19 mouse cellular contexts compared by ENCODE assay signal in the genomic region with DNA sequence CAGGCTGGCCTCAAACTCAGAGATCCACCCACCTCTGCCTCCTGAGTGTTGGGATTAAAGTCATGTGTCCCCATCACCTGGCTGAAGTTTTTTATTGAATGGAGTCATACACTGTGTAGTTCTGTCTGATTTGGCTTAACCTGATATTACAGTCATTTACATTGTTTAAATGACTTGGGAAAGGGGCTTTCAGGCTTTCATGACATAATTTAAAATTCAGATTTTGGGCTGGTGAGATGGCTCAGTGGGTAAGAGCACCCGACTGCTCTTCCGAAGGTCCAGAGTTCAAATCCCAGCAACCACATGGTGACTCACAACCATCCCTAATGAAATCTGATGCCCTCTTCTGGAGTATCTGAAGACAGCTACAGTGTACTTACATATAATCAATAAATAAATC. TPM values are rescaled to one million over a fixed set of nuclear protein-coding genes. Genes with fewer than 3 reads are reported as not detected.
A peak's percentile ranks its signal among the peaks of the same experiment; 100 is the strongest.
DNase-seq lines count a peak whose midpoint lies in the region; ATAC-seq and TF ChIP-seq lines count a peak whose summit lies in the region.
"Not testable (repeated sequence)": the region's sequence is repeated elsewhere in the genome, so short reads cannot be mapped to it uniquely, and the experiment has no call there.
"Had no signal": no experiment of that assay in that cellular context is flagged by ENCODE, and none has a peak within 500 bp of the region (broad histone marks: within the 10 kb centered on the region; RNA-seq: fewer than 3 reads in every experiment).

No protein-coding gene starts in this region.

- H3K27me3 ChIP-seq in CH12.LX (replicated peaks); MEL (ENCODE audit: control insufficient read depth in 1 of 2, insufficient read depth in 2 of 2, low read length in 2 of 2); kidney, embryonic 16.5 days (ENCODE audit: insufficient read depth, low read length); liver, embryonic 13.5 days; testis, adult 2 months (ENCODE audit: control insufficient read depth, insufficient read depth, low read length): not testable (repeated sequence)

- not testable (repeated sequence) for TF ChIP-seq RAD21 in CH12.LX (IDR thresholded peaks at IDR 0.05; ENCODE audit: low read depth, low read length); MEL (IDR thresholded peaks at IDR 0.05; ENCODE audit: low read depth, low read length)

- DNase-seq in CH12.LX (ENCODE audit: extremely low read depth); MEL (ENCODE audit: low read depth, low spot score); layer of hippocampus, adult 2 months (ENCODE audit: low spot score in 2 of 2); liver, embryonic 13.5 days: not testable (repeated sequence)

- not testable (repeated sequence) for H3K4me2 ChIP-seq in CH12.LX (ENCODE audit: insufficient read depth, low read depth, poor library complexity, severe bottlenecking); kidney, embryonic 16.5 days (replicated peaks; ENCODE audit: low read depth, low read length); liver, embryonic 13.5 days

- dilution Hi-C loops in CH12.LX (cut with MboI; ENCODE audit: extremely low pct_ligation_motif_present, extremely low pct_unique_long_range_greater_than_20kb, low sequenced_read_pairs), result not testable (repeated sequence)

- 95% methylated on average over 2 of the region's 2 CpGs for WGBS in kidney, embryonic 16.5 days
- WGBS in liver, embryonic 13.5 days (ENCODE audit: insufficient replicate concordance), result 86% methylated on average over 2 of the region's 2 CpGs

- not testable (repeated sequence) for H3K4me3 ChIP-seq in CH12.LX (replicated peaks in 1 of 3; ENCODE audit: low read depth in 2 of 3, low read length in 2 of 3, poor library complexity in 1 of 3); MEL (ENCODE audit: control insufficient read depth in 1 of 2, insufficient read depth in 1 of 2, low read depth in 2 of 2, low read length in 2 of 2); kidney, embryonic 16.5 days (ENCODE audit: low read length); layer of hippocampus, adult 2 months; liver, embryonic 13.5 days (replicated peaks)
- peak overlapping the region; percentile 16; the same call in 1 of the 2 replicates for H3K4me3 ChIP-seq in testis, adult 2 months (ENCODE audit: control insufficient read depth, low read depth, low read length)

- not testable (repeated sequence) for TF ChIP-seq POLR2A in CH12.LX (IDR thresholded peaks at IDR 0.05; ENCODE audit: low read depth, low read length); MEL (IDR thresholded peaks at IDR 0.05; ENCODE audit: control insufficient read depth in 1 of 2, insufficient read depth in 1 of 2, low read depth in 1 of 2, low read length in 2 of 2, poor library complexity in 1 of 2); testis, adult 2 months (IDR thresholded peaks at IDR 0.05; ENCODE audit: control insufficient read depth, low read depth, low read length)

- H3K9me3 ChIP-seq in CH12.LX (replicated peaks; ENCODE audit: low read length); MEL (replicated peaks; ENCODE audit: insufficient read depth, low read length); kidney, embryonic 16.5 days (ENCODE audit: low read length); liver, embryonic 13.5 days (replicated peaks): not testable (repeated sequence)

- peaks cover 16% of the 10 kb centered on the region; the same call in 1 of the 2 replicates for H3K79me2 ChIP-seq in CH12.LX (replicated peaks; ENCODE audit: control insufficient read depth, extremely low read depth, insufficient read depth, poor library complexity, severe bottlenecking)
- H3K79me2 ChIP-seq in MEL (ENCODE audit: control insufficient read depth, insufficient read depth, low read length, poor library complexity), result peaks cover 14% of the 10 kb centered on the region

- not testable (repeated sequence) for H3K9ac ChIP-seq in CH12.LX (ENCODE audit: insufficient read depth, low read depth); MEL (ENCODE audit: control insufficient read depth, low read depth, low read length, poor library complexity, severe bottlenecking)
- 0 out of 2 replicates have a peak overlapping the region, but pooled peaks have one; percentile 9 for H3K9ac ChIP-seq in kidney, embryonic 16.5 days (replicated peaks; ENCODE audit: low read length)
- 0 out of 2 replicates have a peak overlapping the region, but pooled peaks have one; percentile 96 for H3K9ac ChIP-seq in liver, embryonic 13.5 days

- TF ChIP-seq CTCF in CH12.LX (conservative IDR thresholded peaks at IDR 0.05 in 1 of 2, IDR thresholded peaks at IDR 0.05 in 1 of 2; ENCODE audit: low read depth in 2 of 2, low read length in 2 of 2); MEL (IDR thresholded peaks at IDR 0.05 in 2 of 3, conservative IDR thresholded peaks at IDR 0.05 in 1 of 3; ENCODE audit: control insufficient read depth in 1 of 3, insufficient read depth in 1 of 3, low read depth in 2 of 3, low read length in 3 of 3, poor library complexity in 1 of 3, severe bottlenecking in 1 of 3); testis, adult 2 months (IDR thresholded peaks at IDR 0.05; ENCODE audit: control insufficient read depth, insufficient read depth, insufficient replicate concordance, low read depth, low read length): not testable (repeated sequence)
- TF ChIP-seq CTCF in layer of hippocampus, adult 2 months (conservative IDR thresholded peaks at IDR 0.05), result peak; percentile 36

- H3K36me3 ChIP-seq in CH12.LX (replicated peaks in 1 of 2; ENCODE audit: control insufficient read depth in 1 of 2, insufficient read depth in 1 of 2, low read length in 1 of 2) (peaks cover 9 to 23% of the 10 kb centered on the region in 2 experiments), MEL (ENCODE audit: control insufficient read depth in 1 of 2, insufficient read depth in 2 of 2, low read length in 2 of 2) (peaks cover 1 to 22% of the 10 kb centered on the region in 2 experiments; a peak in 3 of 4 replicates)
- H3K36me3 ChIP-seq in kidney, embryonic 16.5 days (ENCODE audit: insufficient read depth, low read length); testis, adult 2 months (ENCODE audit: control insufficient read depth, insufficient read depth, low read length): not testable (repeated sequence)
- peaks cover 12% of the 10 kb centered on the region for H3K36me3 ChIP-seq in liver, embryonic 13.5 days

- ATAC-seq in kidney, embryonic 16.5 days (ENCODE audit: low FRiP score, low TSS enrichment); liver, embryonic 13.5 days (ENCODE audit: low read depth): not testable (repeated sequence)

- H3K4me1 ChIP-seq in CH12.LX (ENCODE audit: control insufficient read depth in 1 of 2, insufficient read depth in 2 of 2) (peaks cover 13 to 32% of the 10 kb centered on the region in 2 experiments), MEL (ENCODE audit: control insufficient read depth in 1 of 2, insufficient read depth in 2 of 2, low read length in 2 of 2) (peaks cover 0 to 20% of the 10 kb centered on the region in 2 experiments; a peak in 3 of 4 replicates)
- peaks cover 12% of the 10 kb centered on the region for H3K4me1 ChIP-seq in kidney, embryonic 16.5 days (ENCODE audit: insufficient read depth, low read length)
- peaks cover 44% of the 10 kb centered on the region for H3K4me1 ChIP-seq in liver, embryonic 13.5 days (replicated peaks)
- H3K4me1 ChIP-seq in testis, adult 2 months (ENCODE audit: control insufficient read depth, insufficient read depth, low read length), result peaks cover 21% of the 10 kb centered on the region

- not testable (repeated sequence) for TF ChIP-seq EP300 in CH12.LX (IDR thresholded peaks at IDR 0.05; ENCODE audit: low read length); MEL (IDR thresholded peaks at IDR 0.05; ENCODE audit: low read depth in 1 of 2, low read length in 2 of 2)

- H3K27ac ChIP-seq in CH12.LX (ENCODE audit: insufficient read depth, low read depth); MEL (ENCODE audit: control insufficient read depth, low read depth, low read length); kidney, embryonic 16.5 days (ENCODE audit: low read length); layer of hippocampus, adult 2 months; liver, embryonic 13.5 days; testis, adult 2 months (ENCODE audit: control insufficient read depth, insufficient read depth, low read depth, low read length): not testable (repeated sequence)

- in situ Hi-C loops in CH12.LX (cut with MboI; ENCODE audit: low pct_ligation_motif_present, low pct_unique_long_range_greater_than_20kb, low sequenced_read_pairs), result not testable (repeated sequence)

RNA-seq across cellular contexts. Expression of gene Vps4a, which starts 2.6 kb away (rescaled TPM):
- 26.9 and 28.6 TPM in 2 replicates for total RNA-seq in CH12.LX (2012; rRNA removed)
- total RNA-seq in CH12.LX (2014; rRNA removed), result 30.8 and 31.4 TPM in 2 replicates
- polyA plus RNA-seq in CH12.LX (2012; ENCODE audit: insufficient read length, low read depth), result 26.3 and 27.1 TPM in 2 replicates
- total RNA-seq in MEL (2012; rRNA removed), result 32.3 and 38.1 TPM in 2 replicates
- 10 to 100 TPM in 1 of 2 experiments, not detected in 1; 43.2 TPM for polyA plus RNA-seq in MEL (2012; ENCODE audit: insufficient read depth in 1 of 2, insufficient read length in 2 of 2, low read depth in 1 of 2, low replicate concordance in 2 of 2, missing spikeins in 1 of 2)
- 68.0 and 68.8 TPM in 2 replicates for polyA plus RNA-seq in kidney, embryonic 16.5 days (2015; fragmentation: Nextera tagmentation; extraction: Ambion mirVana)
- 100 to 1,000 TPM; 112 to 116 TPM for total RNA-seq in layer of hippocampus, adult 2 months (2021)
- 26.8 and 29.5 TPM in 2 replicates for polyA plus RNA-seq in liver, embryonic 13.5 days (2015; fragmentation: Nextera tagmentation; extraction: Ambion mirVana)
- 97.0 and 104 TPM in 2 replicates for polyA plus RNA-seq in testis, adult 2 months (2012; rRNA removed)

RNA-seq across cellular contexts. Expression of gene Pdf, which starts 14.8 kb away (rescaled TPM):
- total RNA-seq in CH12.LX (2012; rRNA removed), result 34.6 and 43.7 TPM in 2 replicates
- total RNA-seq in CH12.LX (2014; rRNA removed), result 49.4 and 50.2 TPM in 2 replicates
- polyA plus RNA-seq in CH12.LX (2012; ENCODE audit: insufficient read length, low read depth), result 36.8 and 38.9 TPM in 2 replicates
- 39.0 and 43.6 TPM in 2 replicates for total RNA-seq in MEL (2012; rRNA removed)
- polyA plus RNA-seq in MEL (2012; ENCODE audit: insufficient read depth in 1 of 2, insufficient read length in 2 of 2, low read depth in 1 of 2, low replicate concordance in 2 of 2, missing spikeins in 1 of 2), result 10 to 100 TPM in 1 of 2 experiments, not detected in 1; 36.0 TPM
- polyA plus RNA-seq in kidney, embryonic 16.5 days (2015; fragmentation: Nextera tagmentation; extraction: Ambion mirVana), result 56.0 and 59.8 TPM in 2 replicates
- 10 to 100 TPM; 25.2 to 26.1 TPM for total RNA-seq in layer of hippocampus, adult 2 months (2021)
- polyA plus RNA-seq in liver, embryonic 13.5 days (2015; fragmentation: Nextera tagmentation; extraction: Ambion mirVana), result 26.1 and 26.4 TPM in 2 replicates
- polyA plus RNA-seq in testis, adult 2 months (2012; rRNA removed), result 1.7 and 1.8 TPM in 2 replicates

RNA-seq across cellular contexts. Expression of gene Cog8, which starts 22.9 kb away (rescaled TPM):
- total RNA-seq in CH12.LX (2012; rRNA removed) (24.2 and 30.7 TPM in 2 replicates), CH12.LX (2014; rRNA removed) (35.6 and 39.3 TPM in 2 replicates), MEL (2012; rRNA removed) (18.1 and 27.2 TPM in 2 replicates)
- polyA plus RNA-seq in CH12.LX (2012; ENCODE audit: insufficient read length, low read depth) (31.5 and 35.3 TPM in 2 replicates), MEL (2012; ENCODE audit: insufficient read depth in 1 of 2, insufficient read length in 2 of 2, low read depth in 1 of 2, low replicate concordance in 2 of 2, missing spikeins in 1 of 2) (10 to 100 TPM in 1 of 2 experiments, not detected in 1; 27.0 TPM)
- polyA plus RNA-seq in kidney, embryonic 16.5 days (2015; fragmentation: Nextera tagmentation; extraction: Ambion mirVana), result 35.0 and 35.6 TPM in 2 replicates
- total RNA-seq in layer of hippocampus, adult 2 months (2021), result 10 to 100 TPM; 27.8 to 32.5 TPM
- 21.4 and 23.0 TPM in 2 replicates for polyA plus RNA-seq in liver, embryonic 13.5 days (2015; fragmentation: Nextera tagmentation; extraction: Ambion mirVana)
- 78.6 and 87.1 TPM in 2 replicates for polyA plus RNA-seq in testis, adult 2 months (2012; rRNA removed)

RNA-seq across cellular contexts. Expression of gene Nip7, which starts 23.1 kb away (rescaled TPM):
- total RNA-seq in CH12.LX (2012; rRNA removed), result 166 and 205 TPM in 2 replicates
- 210 and 226 TPM in 2 replicates for total RNA-seq in CH12.LX (2014; rRNA removed)
- 231 and 233 TPM in 2 replicates for polyA plus RNA-seq in CH12.LX (2012; ENCODE audit: insufficient read length, low read depth)
- total RNA-seq in MEL (2012; rRNA removed), result 261 and 278 TPM in 2 replicates
- polyA plus RNA-seq in MEL (2012; ENCODE audit: insufficient read depth in 1 of 2, insufficient read length in 2 of 2, low read depth in 1 of 2, low replicate concordance in 2 of 2, missing spikeins in 1 of 2), result 100 to 1,000 TPM; 189 to 336 TPM
- 82.5 and 87.3 TPM in 2 replicates for polyA plus RNA-seq in kidney, embryonic 16.5 days (2015; fragmentation: Nextera tagmentation; extraction: Ambion mirVana)
- total RNA-seq in layer of hippocampus, adult 2 months (2021), result 10 to 100 TPM; 43.5 to 46.2 TPM
- 72.5 TPM in 2 replicates for polyA plus RNA-seq in liver, embryonic 13.5 days (2015; fragmentation: Nextera tagmentation; extraction: Ambion mirVana)
- 32.1 and 37.3 TPM in 2 replicates for polyA plus RNA-seq in testis, adult 2 months (2012; rRNA removed)

RNA-seq across cellular contexts. Expression of gene Tmed6, which starts 31.8 kb away (rescaled TPM):
- total RNA-seq in CH12.LX (2012; rRNA removed) (0.55 TPM in 1 of 2 replicates, not detected in the other), CH12.LX (2014; rRNA removed) (0.97 and 1.1 TPM in 2 replicates), MEL (2012; rRNA removed) (not detected in 2 replicates)
- polyA plus RNA-seq in CH12.LX (2012; ENCODE audit: insufficient read length, low read depth) (0.36 and 0.48 TPM in 2 replicates), MEL (2012; ENCODE audit: insufficient read depth in 1 of 2, insufficient read length in 2 of 2, low read depth in 1 of 2, low replicate concordance in 2 of 2, missing spikeins in 1 of 2) (not detected)
- polyA plus RNA-seq in kidney, embryonic 16.5 days (2015; fragmentation: Nextera tagmentation; extraction: Ambion mirVana), result 25.3 and 27.7 TPM in 2 replicates
- under 1 TPM in 1 of 2 experiments, not detected in 1; 0.42 TPM for total RNA-seq in layer of hippocampus, adult 2 months (2021)
- polyA plus RNA-seq in liver, embryonic 13.5 days (2015; fragmentation: Nextera tagmentation; extraction: Ambion mirVana), result 4.1 and 4.4 TPM in 2 replicates
- polyA plus RNA-seq in testis, adult 2 months (2012; rRNA removed), result 92.7 and 108 TPM in 2 replicates
- total RNA-seq: adrenal gland, adult 18-20 months; adrenal gland, adult 2 months; adrenal gland, adult 8-10 months; adrenal gland, postnatal 10 days; adrenal gland, postnatal 14 days; adrenal gland, postnatal 25 days; adrenal gland, postnatal 36 days; G1E had no signal
- polyA plus RNA-seq: activated CD4-positive, CD25-positive, alpha-beta regulatory T cell, adult 4 months; adrenal gland, adult 2 months; brain, embryonic 14.5 days; C2C12; CD4-positive, CD25-positive, alpha-beta regulatory T cell, adult 4 months; cerebellum, adult 2 months; G1E had no signal
